Mouse (Mus musculus): ENCODE data around the gene Ezh2. TPM values are rescaled to one million over a fixed set of nuclear protein-coding genes. Genes with fewer than 3 reads are reported as not detected.
"Not testable (repeated sequence)": the region's sequence is repeated elsewhere in the genome, so short reads cannot be mapped to it uniquely, and the experiment has no call there.

Gene Ezh2
- polyA plus RNA-seq, 1 experiment from 2014 or later = 142 TPM

- not testable (repeated sequence) for ATAC-seq
Measured at GRCm38 (mm10) chr6:47608306-47608705, 13.2 kb upstream of the Ezh2 start.

GRCm38 (mm10) chr6:47601931-47602330 lies 6.8 kb upstream of the Ezh2 start:
- no peaks in the 10 kb centered on the region for H3K4me1 ChIP-seq (ENCODE audit: control insufficient read depth, insufficient read depth, low read length)
- no peak for DNase-seq (ENCODE audit: low spot score)
- 77% methylated on average over 1 of the region's 1 CpGs for WGBS
- no peak for ATAC-seq
- H3K4me3 ChIP-seq (ENCODE audit: low read depth, low read length) = no peak overlapping the region
- no peak overlapping the region for H3K9ac ChIP-seq (ENCODE audit: low read length)
- H3K36me3 ChIP-seq (ENCODE audit: control insufficient read depth, insufficient read depth, low read length) = no peaks in the 10 kb centered on the region
- H3K27ac ChIP-seq (ENCODE audit: low read depth, low read length) = no peak overlapping the region
- H3K4me2 ChIP-seq (ENCODE audit: low read length) = no peak overlapping the region
- H3K9me3 ChIP-seq (replicated peaks; ENCODE audit: control insufficient read depth, low read length) = no peaks in the 10 kb centered on the region
- H3K27me3 ChIP-seq (replicated peaks; ENCODE audit: control insufficient read depth, insufficient read depth, low read length) = no peaks in the 10 kb centered on the region

More at GRCm38 (mm10) chr6:47608306-47608705, 13.2 kb upstream of the Ezh2 start:
- not testable (repeated sequence) for H3K4me2 ChIP-seq (ENCODE audit: low read length); H3K27me3 ChIP-seq (replicated peaks; ENCODE audit: control insufficient read depth, insufficient read depth, low read length); H3K4me1 ChIP-seq (ENCODE audit: control insufficient read depth, insufficient read depth, low read length); H3K36me3 ChIP-seq (ENCODE audit: control insufficient read depth, insufficient read depth, low read length); H3K9ac ChIP-seq (ENCODE audit: low read length); H3K27ac ChIP-seq (ENCODE audit: low read depth, low read length); H3K4me3 ChIP-seq (ENCODE audit: low read depth, low read length); H3K9me3 ChIP-seq (replicated peaks; ENCODE audit: control insufficient read depth, low read length); DNase-seq (ENCODE audit: low spot score)
- WGBS = 64% methylated on average over 5 of the region's 5 CpGs

GRCm38 (mm10) chr6:47595696-47596095 lies 555 bp upstream of the Ezh2 start:
- no peak for ATAC-seq

GRCm38 (mm10) chr6:47594141-47594835 lies 853 bp downstream of the Ezh2 start:
- WGBS = under 1% methylated on average over 68 of the region's 74 CpGs
- no peaks in the 10 kb centered on the region for H3K36me3 ChIP-seq (ENCODE audit: control insufficient read depth, insufficient read depth, low read length)
- ATAC-seq (peak; percentile 71), DNase-seq (ENCODE audit: low spot score) (peak; percentile 82)
- H3K4me1 ChIP-seq (ENCODE audit: control insufficient read depth, insufficient read depth, low read length) = peaks cover 15% of the 10 kb centered on the region
- H3K27ac ChIP-seq (ENCODE audit: low read depth, low read length) = peak overlapping the region; percentile 99
- peak overlapping the region; percentile 65 for H3K4me2 ChIP-seq (ENCODE audit: low read length)
- H3K9ac ChIP-seq (ENCODE audit: low read length) = peak overlapping the region; percentile 100
- no peaks in the 10 kb centered on the region for H3K27me3 ChIP-seq (replicated peaks; ENCODE audit: control insufficient read depth, insufficient read depth, low read length)
- H3K9me3 ChIP-seq (replicated peaks; ENCODE audit: control insufficient read depth, low read length) = no peaks in the 10 kb centered on the region
- peak overlapping the region; percentile 99 for H3K4me3 ChIP-seq (ENCODE audit: low read depth, low read length)

More at GRCm38 (mm10) chr6:47595696-47596095, 555 bp upstream of the Ezh2 start:
- peak overlapping the region; percentile 100 for H3K9ac ChIP-seq (ENCODE audit: low read length)
- peak overlapping the region; percentile 67 for H3K4me2 ChIP-seq (ENCODE audit: low read length)
- under 1% methylated on average over 6 of the region's 6 CpGs for WGBS
- peak overlapping the region; percentile 99 for H3K4me3 ChIP-seq (ENCODE audit: low read depth, low read length)
- H3K9me3 ChIP-seq (replicated peaks; ENCODE audit: control insufficient read depth, low read length) = no peaks in the 10 kb centered on the region
- H3K36me3 ChIP-seq (ENCODE audit: control insufficient read depth, insufficient read depth, low read length) = no peaks in the 10 kb centered on the region
- H3K27me3 ChIP-seq (replicated peaks; ENCODE audit: control insufficient read depth, insufficient read depth, low read length) = no peaks in the 10 kb centered on the region
- peak; percentile 52 for DNase-seq (ENCODE audit: low spot score)
- peak overlapping the region; percentile 99 for H3K27ac ChIP-seq (ENCODE audit: low read depth, low read length)
- peaks cover 13% of the 10 kb centered on the region for H3K4me1 ChIP-seq (ENCODE audit: control insufficient read depth, insufficient read depth, low read length)

GRCm38 (mm10) chr6:47593590-47593989 lies 1.6 kb downstream of the Ezh2 start:
- Histone ChIP-seq H3K27ac (ENCODE audit: low read depth, low read length) (peak overlapping the region; percentile 99; the same call in 1 of the 2 replicates), H3K4me3 (ENCODE audit: low read depth, low read length) (peak overlapping the region; percentile 99), H3K27me3 (replicated peaks; ENCODE audit: control insufficient read depth, insufficient read depth, low read length) (no peaks in the 10 kb centered on the region), H3K4me2 (ENCODE audit: low read length) (peak overlapping the region; percentile 65), H3K36me3 (ENCODE audit: control insufficient read depth, insufficient read depth, low read length) (no peaks in the 10 kb centered on the region), H3K4me1 (ENCODE audit: control insufficient read depth, insufficient read depth, low read length) (peaks cover 15% of the 10 kb centered on the region), H3K9me3 (replicated peaks; ENCODE audit: control insufficient read depth, low read length) (no peaks in the 10 kb centered on the region), H3K9ac (ENCODE audit: low read length) (peak overlapping the region; percentile 100)
- DNase-seq (ENCODE audit: low spot score) = peak; percentile 34
- ATAC-seq = no peak
- WGBS = 4% methylated on average over 9 of the region's 9 CpGs

- not testable (repeated sequence) for H3K27ac ChIP-seq (ENCODE audit: low read depth, low read length); H3K4me2 ChIP-seq (ENCODE audit: low read length); ATAC-seq; H3K27me3 ChIP-seq (replicated peaks; ENCODE audit: control insufficient read depth, insufficient read depth, low read length); DNase-seq (ENCODE audit: low spot score); H3K36me3 ChIP-seq (ENCODE audit: control insufficient read depth, insufficient read depth, low read length); H3K9ac ChIP-seq (ENCODE audit: low read length); H3K4me3 ChIP-seq (ENCODE audit: low read depth, low read length); H3K9me3 ChIP-seq (replicated peaks; ENCODE audit: control insufficient read depth, low read length)
- peaks cover 15% of the 10 kb centered on the region for H3K4me1 ChIP-seq (ENCODE audit: control insufficient read depth, insufficient read depth, low read length)
- WGBS = 89% methylated on average over 2 of the region's 2 CpGs
Measured at GRCm38 (mm10) chr6:47587332-47587731, 7.8 kb downstream of the Ezh2 start.

GRCm38 (mm10) chr6:47572887-47573286 lies 22.3 kb downstream of the Ezh2 start:
- no peak overlapping the region for H3K4me2 ChIP-seq (ENCODE audit: low read length)
- no peaks in the 10 kb centered on the region for H3K27me3 ChIP-seq (replicated peaks; ENCODE audit: control insufficient read depth, insufficient read depth, low read length)
- peaks cover 55% of the 10 kb centered on the region for H3K36me3 ChIP-seq (ENCODE audit: control insufficient read depth, insufficient read depth, low read length)
- WGBS = 98% methylated on average over 2 of the region's 2 CpGs
- no peaks in the 10 kb centered on the region for H3K4me1 ChIP-seq (ENCODE audit: control insufficient read depth, insufficient read depth, low read length)
- no peak for ATAC-seq
- H3K27ac ChIP-seq (ENCODE audit: low read depth, low read length) = no peak overlapping the region
- H3K9me3 ChIP-seq (replicated peaks; ENCODE audit: control insufficient read depth, low read length) = no peaks in the 10 kb centered on the region
- H3K9ac ChIP-seq (ENCODE audit: low read length) = no peak overlapping the region
- no peak overlapping the region for H3K4me3 ChIP-seq (ENCODE audit: low read depth, low read length)
- DNase-seq (ENCODE audit: low spot score) = no peak

- DNase-seq (ENCODE audit: low spot score) (peak; percentile 51), ATAC-seq (peak; percentile 40; the same call in 1 of the 2 replicates)
- H3K36me3 ChIP-seq (ENCODE audit: control insufficient read depth, insufficient read depth, low read length) = peaks cover 72% of the 10 kb centered on the region
- no peak overlapping the region for H3K4me3 ChIP-seq (ENCODE audit: low read depth, low read length)
- no peak overlapping the region for H3K9ac ChIP-seq (ENCODE audit: low read length)
- H3K27me3 ChIP-seq (replicated peaks; ENCODE audit: control insufficient read depth, insufficient read depth, low read length) = no peaks in the 10 kb centered on the region
- 86% methylated on average over 1 of the region's 1 CpGs for WGBS
- no peaks in the 10 kb centered on the region for H3K9me3 ChIP-seq (replicated peaks; ENCODE audit: control insufficient read depth, low read length)
- no peak overlapping the region for H3K4me2 ChIP-seq (ENCODE audit: low read length)
- no peak overlapping the region for H3K27ac ChIP-seq (ENCODE audit: low read depth, low read length)
- no peaks in the 10 kb centered on the region for H3K4me1 ChIP-seq (ENCODE audit: control insufficient read depth, insufficient read depth, low read length)
Measured at GRCm38 (mm10) chr6:47565326-47566035, 29.7 kb downstream of the Ezh2 start.

- ATAC-seq (no peak), DNase-seq (ENCODE audit: low spot score) (no peak)
- no peak overlapping the region for H3K27ac ChIP-seq (ENCODE audit: low read depth, low read length)
- no peak overlapping the region for H3K4me3 ChIP-seq (ENCODE audit: low read depth, low read length)
- H3K9me3 ChIP-seq (replicated peaks; ENCODE audit: control insufficient read depth, low read length) = no peaks in the 10 kb centered on the region
- WGBS = 92% methylated on average over 5 of the region's 5 CpGs
- no peaks in the 10 kb centered on the region for H3K4me1 ChIP-seq (ENCODE audit: control insufficient read depth, insufficient read depth, low read length)
- no peaks in the 10 kb centered on the region for H3K27me3 ChIP-seq (replicated peaks; ENCODE audit: control insufficient read depth, insufficient read depth, low read length)
- H3K4me2 ChIP-seq (ENCODE audit: low read length) = no peak overlapping the region
- no peak overlapping the region for H3K9ac ChIP-seq (ENCODE audit: low read length)
- peaks cover 61% of the 10 kb centered on the region for H3K36me3 ChIP-seq (ENCODE audit: control insufficient read depth, insufficient read depth, low read length)
Measured at GRCm38 (mm10) chr6:47561426-47561825, 33.7 kb downstream of the Ezh2 start.
